Mouse (Mus musculus): ENCODE measurements around the gene Mvb12b. TPM values are rescaled to one million over a fixed set of nuclear protein-coding genes. Genes with fewer than 3 reads are reported as not detected.
A peak's percentile ranks its signal among the peaks of the same experiment; 100 is the strongest.

Gene Mvb12b
- polyA plus RNA-seq, 1 experiment from 2014 or later = 36.6 TPM

DNA sequence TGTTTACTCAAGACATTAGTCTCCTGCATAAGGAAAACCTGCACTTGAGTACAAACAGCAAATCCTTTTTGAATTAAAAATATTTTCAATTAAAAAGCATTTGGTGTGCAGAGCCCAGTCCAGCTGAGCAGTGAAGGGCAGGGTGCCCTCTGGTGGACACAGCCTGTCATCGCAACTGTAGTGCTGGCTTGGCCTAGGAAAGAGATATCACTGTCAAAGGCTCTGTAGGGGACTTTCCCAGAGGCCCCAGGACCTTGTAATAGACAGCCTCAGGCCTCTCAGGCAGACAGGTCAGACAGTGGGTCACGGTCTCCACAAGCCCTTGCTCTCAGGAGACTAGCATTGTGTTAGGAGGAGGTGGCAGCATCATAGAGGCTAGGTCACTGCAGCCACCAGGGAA, 151.0 kb downstream of the Mvb12b start:
- H3K27ac ChIP-seq (ENCODE audit: low read depth, low read length) = no peak overlapping the region
- ATAC-seq (ENCODE audit: low FRiP score) (peak; percentile 49; the same call in 1 of the 2 replicates), DNase-seq (ENCODE audit: low spot score, missing footprints) (peak; percentile 98)
- H3K27me3 ChIP-seq (ENCODE audit: control insufficient read depth, insufficient read depth, low read length) = no peaks in the 10 kb centered on the region
- 0 out of 2 replicates have a peak, but pooled peaks cover 2% of the 10 kb centered on the region for H3K36me3 ChIP-seq (ENCODE audit: control insufficient read depth, insufficient read depth, low read length)
- H3K4me1 ChIP-seq (ENCODE audit: control insufficient read depth, insufficient read depth, low read length) = peaks cover 5% of the 10 kb centered on the region
- 5% methylated on average over 2 of the region's 2 CpGs for whole genome bisulfite sequencing
- no peak overlapping the region for H3K9ac ChIP-seq (ENCODE audit: low read length)
- no peak overlapping the region for H3K4me2 ChIP-seq
- no peaks in the 10 kb centered on the region for H3K9me3 ChIP-seq (ENCODE audit: control insufficient read depth, low read length)
- no peak overlapping the region for H3K4me3 ChIP-seq (ENCODE audit: low read depth, low read length)

DNA sequence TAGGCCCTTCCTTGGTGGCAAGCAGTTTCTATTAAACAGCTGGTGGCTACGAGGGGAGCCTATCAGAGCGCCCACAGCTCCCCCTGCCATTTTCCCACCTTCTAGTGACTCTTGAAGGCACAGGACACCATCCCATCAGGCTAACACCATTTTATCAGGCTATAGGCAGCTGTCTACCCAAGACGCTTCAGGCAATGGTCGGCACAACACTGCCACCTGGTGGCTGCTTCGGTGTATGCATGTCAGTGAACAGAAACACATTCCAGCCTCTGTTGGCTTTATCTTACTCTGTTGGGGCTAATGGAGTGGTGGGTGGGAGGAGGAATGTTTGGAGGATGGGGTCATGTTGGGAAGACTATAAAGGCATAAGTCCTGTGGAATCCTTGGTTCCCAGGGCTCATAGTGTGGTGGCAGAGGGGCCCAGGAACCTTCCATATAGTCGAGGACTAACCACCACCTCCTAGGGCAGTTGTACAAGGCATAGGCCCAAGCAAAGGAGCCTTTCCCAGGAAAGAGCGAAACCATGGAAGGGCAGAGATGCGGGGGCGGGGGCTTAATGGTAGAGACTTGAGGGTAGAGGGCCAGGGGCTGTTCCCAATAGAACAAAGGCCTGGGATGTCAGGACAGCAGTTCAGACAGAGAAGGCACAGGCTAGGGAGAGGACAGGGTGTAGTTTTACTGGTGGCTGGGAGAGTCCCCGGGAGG, 152.8 kb downstream of the Mvb12b start:
- H3K4me2 ChIP-seq = no peak overlapping the region
- no peak overlapping the region for H3K9ac ChIP-seq (ENCODE audit: low read length)
- no peak for ATAC-seq (ENCODE audit: low FRiP score)
- no peak overlapping the region for H3K4me3 ChIP-seq (ENCODE audit: low read depth, low read length)
- 0 out of 2 replicates have a peak, but pooled peaks cover 2% of the 10 kb centered on the region for H3K36me3 ChIP-seq (ENCODE audit: control insufficient read depth, insufficient read depth, low read length)
- no peaks in the 10 kb centered on the region for H3K27me3 ChIP-seq (ENCODE audit: control insufficient read depth, insufficient read depth, low read length)
- WGBS = 38% methylated on average over 10 of the region's 10 CpGs
- DNase-seq (ENCODE audit: low spot score, missing footprints) = peak; percentile 99
- H3K4me1 ChIP-seq (ENCODE audit: control insufficient read depth, insufficient read depth, low read length) = peaks cover 5% of the 10 kb centered on the region
- no peak overlapping the region for H3K27ac ChIP-seq (ENCODE audit: low read depth, low read length)
- H3K9me3 ChIP-seq (ENCODE audit: control insufficient read depth, low read length) = no peaks in the 10 kb centered on the region

DNA sequence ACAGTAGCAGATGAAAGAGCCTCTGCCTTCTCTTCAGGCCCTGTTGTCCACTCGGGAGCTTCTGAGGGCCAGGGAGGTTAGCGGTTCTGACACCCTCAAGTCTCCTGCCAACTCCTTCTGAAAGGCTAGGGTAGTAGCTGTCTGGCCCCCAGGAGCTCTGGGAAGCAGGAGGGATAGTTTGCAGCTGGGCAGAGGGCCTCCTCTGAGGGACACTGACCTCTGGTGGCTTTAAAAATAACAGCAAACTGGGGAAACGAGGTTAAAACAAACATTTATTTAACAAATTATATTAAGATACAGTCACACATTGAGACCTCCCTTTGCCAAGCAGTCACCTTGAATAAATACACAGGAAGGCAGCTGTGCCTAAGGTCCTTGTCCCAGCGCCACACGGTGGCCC, 158.0 kb downstream of the Mvb12b start:
- DNase-seq (ENCODE audit: low spot score, missing footprints) (no peak), ATAC-seq (ENCODE audit: low FRiP score) (no peak)
- H3K27ac ChIP-seq (ENCODE audit: low read depth, low read length) = no peak overlapping the region
- H3K4me2 ChIP-seq = no peak overlapping the region
- H3K9ac ChIP-seq (ENCODE audit: low read length) = no peak overlapping the region
- H3K4me3 ChIP-seq (ENCODE audit: low read depth, low read length) = no peak overlapping the region
- peaks cover 2% of the 10 kb centered on the region; the same call in 1 of the 2 replicates for H3K36me3 ChIP-seq (ENCODE audit: control insufficient read depth, insufficient read depth, low read length)
- WGBS = 41% methylated on average over 5 of the region's 5 CpGs
- no peaks in the 10 kb centered on the region for H3K9me3 ChIP-seq (ENCODE audit: control insufficient read depth, low read length)
- H3K27me3 ChIP-seq (ENCODE audit: control insufficient read depth, insufficient read depth, low read length) = no peaks in the 10 kb centered on the region
- peaks cover 2% of the 10 kb centered on the region for H3K4me1 ChIP-seq (ENCODE audit: control insufficient read depth, insufficient read depth, low read length)

DNA sequence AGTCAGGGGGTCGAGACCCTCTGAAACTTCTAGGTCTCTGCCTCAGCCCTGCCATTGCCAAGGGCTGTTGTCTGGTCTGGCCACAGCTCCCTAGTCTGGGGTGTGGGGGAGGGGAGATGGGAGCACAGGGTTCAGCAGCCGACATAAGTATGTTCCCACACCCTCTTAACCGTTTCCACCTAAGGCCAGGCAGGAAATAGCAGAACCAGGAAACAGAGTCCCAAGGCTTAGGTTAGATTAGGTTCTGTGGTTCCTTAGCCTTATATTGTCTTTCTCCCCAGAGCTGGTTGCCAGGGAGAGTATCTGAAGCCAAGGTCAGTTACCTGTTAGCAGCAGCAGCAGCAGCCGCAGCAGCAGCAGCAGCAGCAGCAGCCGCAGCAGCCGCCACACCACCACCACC, 160.5 kb downstream of the Mvb12b start:
- ATAC-seq (ENCODE audit: low FRiP score) (no peak), DNase-seq (ENCODE audit: low spot score, missing footprints) (no peak)
- Histone ChIP-seq H3K27me3 (ENCODE audit: control insufficient read depth, insufficient read depth, low read length) (no peaks in the 10 kb centered on the region), H3K9ac (ENCODE audit: low read length) (no peak overlapping the region), H3K4me3 (ENCODE audit: low read depth, low read length) (no peak overlapping the region), H3K9me3 (ENCODE audit: control insufficient read depth, low read length) (no peaks in the 10 kb centered on the region), H3K36me3 (ENCODE audit: control insufficient read depth, insufficient read depth, low read length) (no peaks in the 10 kb centered on the region; the same call in 1 of the 2 replicates), H3K27ac (ENCODE audit: low read depth, low read length) (no peak overlapping the region), H3K4me1 (ENCODE audit: control insufficient read depth, insufficient read depth, low read length) (peaks cover 2% of the 10 kb centered on the region), H3K4me2 (no peak overlapping the region)
- 83% methylated on average over 6 of the region's 6 CpGs for WGBS

DNA sequence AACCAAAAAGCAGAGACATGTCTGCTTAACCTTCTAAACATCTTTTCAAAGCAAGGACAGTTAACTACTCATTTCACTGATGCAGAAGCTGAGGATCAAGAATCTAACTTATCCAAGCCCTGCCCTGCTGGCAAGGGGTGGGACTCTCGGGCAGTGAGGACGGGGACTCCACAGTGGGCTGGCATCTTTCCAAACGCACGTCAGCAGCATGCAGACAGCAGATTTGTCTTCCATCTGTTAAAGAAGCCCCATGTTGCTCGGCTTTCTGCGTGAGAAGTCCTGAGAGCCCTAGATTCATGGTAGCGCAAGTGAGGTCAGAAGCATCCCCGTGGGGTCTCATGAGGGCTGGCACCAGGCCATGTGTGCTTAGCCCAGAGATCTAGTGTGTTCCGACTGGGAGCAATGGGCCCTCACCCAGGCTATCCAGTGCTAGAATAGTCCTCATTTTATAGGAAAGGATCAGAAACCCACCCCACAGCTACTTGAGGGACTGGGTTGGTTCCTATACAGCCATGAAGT, 167.3 kb downstream of the Mvb12b start:
- ATAC-seq (ENCODE audit: low FRiP score) (no peak), DNase-seq (ENCODE audit: low spot score, missing footprints) (no peak)
- no peak overlapping the region for H3K9ac ChIP-seq (ENCODE audit: low read length)
- no peaks in the 10 kb centered on the region for H3K9me3 ChIP-seq (ENCODE audit: control insufficient read depth, low read length)
- no peak overlapping the region for H3K4me2 ChIP-seq
- 68% methylated on average over 9 of the region's 9 CpGs for WGBS
- no peaks in the 10 kb centered on the region for H3K36me3 ChIP-seq (ENCODE audit: control insufficient read depth, insufficient read depth, low read length)
- peaks cover 5% of the 10 kb centered on the region for H3K27me3 ChIP-seq (ENCODE audit: control insufficient read depth, insufficient read depth, low read length)
- H3K4me1 ChIP-seq (ENCODE audit: control insufficient read depth, insufficient read depth, low read length) = peaks cover 23% of the 10 kb centered on the region
- no peak overlapping the region for H3K4me3 ChIP-seq (ENCODE audit: low read depth, low read length)
- H3K27ac ChIP-seq (ENCODE audit: low read depth, low read length) = no peak overlapping the region

DNA sequence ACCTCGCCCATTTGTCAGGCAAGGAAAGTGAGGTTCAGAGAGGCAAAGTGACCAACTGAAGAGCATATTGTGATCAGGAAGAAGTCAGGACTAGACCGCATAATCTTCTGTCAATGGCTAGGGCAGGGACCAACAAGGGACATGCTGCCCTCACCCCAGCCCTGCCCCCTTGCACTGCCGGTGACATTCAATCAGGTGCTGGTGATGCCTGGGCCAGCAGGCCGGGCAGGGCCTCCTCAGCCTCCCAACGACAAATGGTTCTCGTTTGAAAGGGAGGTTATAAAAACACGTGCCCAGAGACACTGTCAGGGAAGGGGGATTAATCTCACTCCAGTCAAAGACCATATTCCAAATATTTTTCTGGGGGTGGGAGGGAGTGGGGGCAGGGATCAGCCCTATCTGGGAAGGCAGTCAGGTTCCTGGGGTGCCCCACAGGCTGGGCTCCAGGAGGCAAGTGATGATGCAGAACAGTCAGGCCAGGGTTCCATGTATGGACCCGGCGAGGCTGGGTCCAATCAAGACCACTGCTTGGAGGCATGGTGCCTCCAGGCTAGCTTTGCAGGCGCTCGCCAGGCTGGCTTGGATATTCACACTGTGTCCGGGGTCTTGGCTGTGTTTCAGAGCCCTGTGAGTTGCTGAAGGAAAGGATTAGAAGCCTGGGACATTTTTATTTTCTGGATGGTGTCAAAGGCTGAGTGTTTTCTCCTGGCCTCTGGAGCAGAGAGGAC, 168.2 kb downstream of the Mvb12b start:
- no peaks in the 10 kb centered on the region for H3K9me3 ChIP-seq (ENCODE audit: control insufficient read depth, low read length)
- peaks cover 5% of the 10 kb centered on the region for H3K27me3 ChIP-seq (ENCODE audit: control insufficient read depth, insufficient read depth, low read length)
- no peak overlapping the region for H3K4me3 ChIP-seq (ENCODE audit: low read depth, low read length)
- H3K9ac ChIP-seq (ENCODE audit: low read length) = no peak overlapping the region
- H3K27ac ChIP-seq (ENCODE audit: low read depth, low read length) = no peak overlapping the region
- H3K4me2 ChIP-seq = no peak overlapping the region
- H3K4me1 ChIP-seq (ENCODE audit: control insufficient read depth, insufficient read depth, low read length) = peaks cover 29% of the 10 kb centered on the region
- DNase-seq (ENCODE audit: low spot score, missing footprints) = no peak
- 57% methylated on average over 12 of the region's 12 CpGs for WGBS
- ATAC-seq (ENCODE audit: low FRiP score) = no peak
- no peaks in the 10 kb centered on the region for H3K36me3 ChIP-seq (ENCODE audit: control insufficient read depth, insufficient read depth, low read length)

DNA sequence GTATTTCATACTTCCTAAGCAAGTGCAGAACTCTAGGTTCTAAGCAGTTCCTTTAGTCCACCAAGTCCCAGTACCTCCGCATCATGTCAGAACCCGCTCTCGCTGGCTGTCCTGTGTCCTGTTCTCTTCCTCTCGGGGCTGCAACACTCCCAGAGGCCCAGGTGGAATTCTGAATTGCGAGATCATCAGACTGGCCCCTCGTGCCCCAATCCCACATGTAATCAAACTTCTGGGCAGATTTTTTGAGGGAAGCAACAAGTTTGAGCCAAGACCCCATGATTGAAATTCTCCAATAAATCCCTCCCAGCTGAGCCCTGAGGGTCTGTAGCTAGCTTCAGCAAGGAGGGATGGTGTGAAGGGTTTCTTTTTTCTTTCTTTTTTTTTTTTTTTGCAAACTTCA, 169.2 kb downstream of the Mvb12b start:
- no peak overlapping the region for H3K9ac ChIP-seq (ENCODE audit: low read length)
- H3K4me2 ChIP-seq = no peak overlapping the region
- H3K27ac ChIP-seq (ENCODE audit: low read depth, low read length) = no peak overlapping the region
- ATAC-seq (ENCODE audit: low FRiP score) = no peak
- H3K4me3 ChIP-seq (ENCODE audit: low read depth, low read length) = no peak overlapping the region
- WGBS = 67% methylated on average over 6 of the region's 6 CpGs
- peaks cover 5% of the 10 kb centered on the region for H3K27me3 ChIP-seq (ENCODE audit: control insufficient read depth, insufficient read depth, low read length)
- peaks cover 34% of the 10 kb centered on the region for H3K4me1 ChIP-seq (ENCODE audit: control insufficient read depth, insufficient read depth, low read length)
- DNase-seq (ENCODE audit: low spot score, missing footprints) = no peak
- H3K9me3 ChIP-seq (ENCODE audit: control insufficient read depth, low read length) = no peaks in the 10 kb centered on the region
- H3K36me3 ChIP-seq (ENCODE audit: control insufficient read depth, insufficient read depth, low read length) = no peaks in the 10 kb centered on the region

DNA sequence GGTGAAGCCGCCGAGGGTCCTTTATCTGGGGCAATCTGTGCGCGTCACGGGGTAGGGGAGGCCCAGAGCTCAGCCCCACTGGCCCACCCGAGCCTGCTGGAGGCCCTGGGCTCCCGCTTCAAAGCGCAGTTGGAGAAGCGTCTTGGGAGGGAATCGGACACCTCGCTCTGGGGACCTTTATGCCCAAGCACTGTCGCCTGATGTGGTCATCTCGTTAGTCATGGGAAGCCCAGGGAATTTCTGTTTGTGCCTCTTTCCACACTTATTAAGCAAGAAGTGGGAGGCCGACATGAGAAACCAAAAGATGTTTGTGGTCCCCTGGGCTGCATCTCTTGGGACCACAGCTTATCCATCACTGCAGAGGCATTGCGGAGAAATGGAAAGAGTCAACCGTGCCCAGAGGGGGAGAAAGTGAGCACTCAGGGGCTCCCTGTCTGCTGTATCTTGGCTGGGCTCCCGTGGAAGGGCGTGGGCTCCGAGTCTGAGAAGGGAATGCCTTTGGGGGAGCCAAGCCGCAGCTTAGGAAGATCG, 169.9 kb downstream of the Mvb12b start:
- no peak overlapping the region for H3K4me3 ChIP-seq (ENCODE audit: low read depth, low read length)
- DNase-seq (ENCODE audit: low spot score, missing footprints) (peak; percentile 90), ATAC-seq (ENCODE audit: low FRiP score) (no peak)
- peak overlapping the region; percentile 30 for H3K4me2 ChIP-seq
- no peaks in the 10 kb centered on the region for H3K36me3 ChIP-seq (ENCODE audit: control insufficient read depth, insufficient read depth, low read length)
- WGBS = 22% methylated on average over 21 of the region's 21 CpGs
- peaks cover 40% of the 10 kb centered on the region for H3K4me1 ChIP-seq (ENCODE audit: control insufficient read depth, insufficient read depth, low read length)
- peaks cover 5% of the 10 kb centered on the region for H3K27me3 ChIP-seq (ENCODE audit: control insufficient read depth, insufficient read depth, low read length)
- H3K9ac ChIP-seq (ENCODE audit: low read length) = peak overlapping the region; percentile 42
- H3K27ac ChIP-seq (ENCODE audit: low read depth, low read length) = no peak overlapping the region
- H3K9me3 ChIP-seq (ENCODE audit: control insufficient read depth, low read length) = no peaks in the 10 kb centered on the region

DNA sequence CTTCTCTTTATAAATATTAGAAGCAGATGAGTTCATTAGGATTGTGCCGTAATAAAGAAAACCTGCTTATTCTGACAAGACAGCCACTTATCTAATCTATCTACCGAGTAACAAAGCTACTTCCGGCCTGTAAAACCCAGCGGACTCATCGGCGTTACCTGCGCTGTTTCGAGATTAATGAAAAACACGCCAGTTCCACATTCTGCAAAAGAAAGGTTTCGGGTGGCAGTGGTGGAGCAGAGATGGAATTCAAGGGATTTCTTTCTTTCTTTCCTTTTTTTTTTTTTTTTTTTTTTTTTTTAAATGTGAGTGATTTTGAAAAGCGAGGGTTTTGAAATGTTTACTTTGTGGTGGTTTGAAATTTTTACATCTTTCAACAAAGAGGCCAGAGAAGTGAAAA, 170.4 kb downstream of the Mvb12b start:
- Histone ChIP-seq H3K9me3 (ENCODE audit: control insufficient read depth, low read length) (no peaks in the 10 kb centered on the region), H3K27ac (ENCODE audit: low read depth, low read length) (no peak overlapping the region), H3K36me3 (ENCODE audit: control insufficient read depth, insufficient read depth, low read length) (no peaks in the 10 kb centered on the region), H3K4me3 (ENCODE audit: low read depth, low read length) (no peak overlapping the region), H3K9ac (ENCODE audit: low read length) (peak overlapping the region; percentile 42; the same call in 1 of the 2 replicates), H3K4me2 (no peak overlapping the region), H3K4me1 (ENCODE audit: control insufficient read depth, insufficient read depth, low read length) (peaks cover 44% of the 10 kb centered on the region), H3K27me3 (ENCODE audit: control insufficient read depth, insufficient read depth, low read length) (peaks cover 5% of the 10 kb centered on the region)
- 50% methylated on average over 11 of the region's 11 CpGs for WGBS
- DNase-seq (ENCODE audit: low spot score, missing footprints) (no peak), ATAC-seq (ENCODE audit: low FRiP score) (no peak)
